Mouse (Mus musculus) stomach, embryonic 14.5 days (tissue): Measurements from ENCODE around the gene Kbtbd12. TPM values are rescaled to one million over a fixed set of nuclear protein-coding genes. Genes with fewer than 3 reads are reported as not detected.
A peak's percentile ranks its signal among the peaks of the same experiment; 100 is the strongest.

ENCODE experiments used
- ATAC-seq: fragments of 200-750 bp; cut with Nextera tagmentation; 2 replicates; pipeline ENCODE4 v1.8.0; 2017; ENCODE audit warnings: low read depth, moderate TSS enrichment; ENCODE audit not compliant: insufficient number of reproducible peaks, insufficient read depth, low FRiP score
- H3K27ac ChIP-seq: fragments of 300-500 bp; sonication (generic); 2 replicates; pipeline ENCODE4 v1.5.1; 2014; ENCODE audit warnings: mild to moderate bottlenecking, low read length, moderate library complexity, mixed read lengths
- H3K27me3 ChIP-seq: fragments of 300-500 bp; sonication (generic); 2 replicates; pipeline ENCODE4 v1.6.1; 2014; ENCODE audit warnings: low read length, control low read depth, mixed read lengths; ENCODE audit not compliant: control insufficient read depth, insufficient read depth
- H3K36me3 ChIP-seq: fragments of 300-500 bp; sonication (generic); 2 replicates; pipeline ENCODE4 v1.6.1; 2014; ENCODE audit warnings: mild to moderate bottlenecking, control low read depth, low read length, moderate library complexity, mixed read lengths; ENCODE audit not compliant: control insufficient read depth, insufficient read depth
- H3K4me1 ChIP-seq: fragments of 300-500 bp; sonication (generic); 2 replicates; pipeline ENCODE4 v1.6.1; 2014; ENCODE audit warnings: low read length, control low read depth, mixed read lengths; ENCODE audit not compliant: control insufficient read depth, insufficient read depth
- H3K4me2 ChIP-seq: fragments of 300-500 bp; sonication (generic); replicated peaks from 2 replicates; pipeline ENCODE4 v1.6.1; 2014; ENCODE audit warnings: low read depth, low read length, control low read depth
- H3K4me3 ChIP-seq: fragments of 300-500 bp; sonication (generic); 2 replicates; pipeline ENCODE4 v1.5.1; 2014; ENCODE audit warnings: low read depth, low read length, control low read depth
- H3K9ac ChIP-seq: fragments of 300-500 bp; sonication (generic); replicated peaks from 2 replicates; pipeline ENCODE4 v1.6.1; 2014; ENCODE audit warnings: low read depth, mild to moderate bottlenecking, control low read depth, low read length, moderate library complexity, mixed read lengths
- H3K9me3 ChIP-seq: fragments of 300-500 bp; sonication (generic); 2 replicates; pipeline ENCODE4 v1.6.1; 2016; ENCODE audit warnings: low read depth, low read length, control low read depth; ENCODE audit not compliant: control insufficient read depth
- WGBS: fragments of 180-500 bp; shearing (Covaris S2); extraction: QIAGEN DNeasy Blood & Tissue Kit; methylation state at CpG from one replicate; pipeline ENCODE4 v1.1.7; 2014; 5-methylcytosine and 5-hydroxymethylcytosine counted together
- polyA plus RNA-seq: library from polyadenylated mRNA; unstranded; fragments of >200 nt; fragmentation: Nextera tagmentation; extraction: Ambion mirVana; gene quantifications from 2 replicates; pipeline ENCODE4 v1.2.1, GENCODE M21; 2014

Gene Kbtbd12
- polyA plus RNA-seq = not detected in 2 replicates

DNA sequence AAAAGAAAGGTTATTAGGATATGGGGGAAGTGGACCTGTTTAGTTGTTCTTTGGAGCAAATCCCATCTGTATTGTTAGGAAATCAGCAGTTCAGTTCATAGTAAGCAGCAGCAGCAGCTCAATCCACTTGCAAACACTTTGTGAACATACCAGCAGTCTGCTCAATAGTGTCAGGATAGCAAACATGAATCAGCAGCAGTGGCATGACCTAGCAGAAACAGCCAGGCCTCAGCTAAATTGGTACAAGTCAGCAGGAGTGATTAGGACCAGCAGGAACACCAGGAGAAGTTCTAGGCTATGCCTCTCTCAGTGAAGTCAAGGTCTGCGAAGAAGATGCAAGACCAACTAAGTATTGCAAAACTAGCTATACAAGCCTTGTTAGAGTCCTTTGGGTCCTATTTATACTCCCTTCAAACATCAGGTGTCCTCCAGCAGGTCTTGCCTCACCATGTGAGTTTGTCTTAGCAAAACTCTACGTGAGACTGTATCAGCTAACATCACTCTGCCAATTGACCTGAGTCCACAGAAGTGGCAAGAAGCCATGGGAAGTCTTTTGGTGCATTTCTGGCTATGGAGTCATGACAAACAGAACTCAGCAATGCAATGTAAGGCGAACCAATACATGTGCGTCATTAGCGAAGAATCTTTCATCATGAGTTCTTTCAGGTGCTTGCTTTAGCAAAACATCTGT is at the start of gene Kbtbd12:
Gene Kbtbd12, minus strand, starts transcription at position 340 of the 691 bp plus-strand sequence.
- Histone ChIP-seq H3K9me3 (no peaks in the 10 kb centered on the region), H3K4me1 (peaks cover 3% of the 10 kb centered on the region; the same call in 1 of the 2 replicates), H3K9ac (no peak within 1 kb of the TSS), H3K27me3 (no peaks in the 10 kb centered on the region), H3K36me3 (no peaks in the 10 kb centered on the region), H3K4me3 (no peak within 1 kb of the TSS), H3K27ac (no peak within 1 kb of the TSS), H3K4me2 (no peak within 1 kb of the TSS)
- ATAC-seq = no peak
- WGBS = 95% methylated on average over 5 of the region's 5 CpGs

DNA sequence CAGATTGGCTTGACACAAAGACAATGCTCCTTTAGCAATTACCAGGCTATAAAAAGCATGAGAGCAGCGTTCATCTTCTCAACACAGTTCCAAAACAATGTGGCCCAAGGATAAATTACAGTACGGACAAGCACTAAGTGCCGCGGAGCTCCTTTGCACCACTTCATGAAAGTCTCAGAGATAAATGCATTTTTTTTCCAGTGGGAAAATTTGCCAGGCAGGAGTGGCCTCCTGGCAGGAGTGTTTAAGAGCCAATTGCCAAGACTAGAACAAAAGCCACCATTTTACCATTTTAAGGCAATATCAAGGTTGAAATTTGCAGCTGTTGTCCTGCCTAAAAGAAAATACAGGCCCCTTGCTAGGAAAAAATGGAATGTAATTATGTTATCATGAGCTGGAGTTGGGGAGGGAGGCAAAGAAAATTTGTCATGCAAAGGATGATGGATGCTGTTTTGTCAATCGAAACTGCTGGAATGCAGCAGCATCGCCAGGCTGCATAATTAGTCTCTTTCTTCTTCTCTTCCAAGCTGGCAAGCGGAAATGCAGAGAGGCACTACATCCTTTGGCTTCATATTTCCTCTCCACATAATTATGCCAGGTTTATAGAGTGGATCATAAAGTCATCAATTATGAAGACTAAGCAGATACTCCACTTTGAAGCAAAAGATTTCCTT is 45.8 kb upstream of the Kbtbd12 start:
- peak overlapping the region; percentile 34; the same call in 1 of the 2 replicates for H3K27ac ChIP-seq
- H3K9ac ChIP-seq = no peak overlapping the region
- H3K4me3 ChIP-seq = no peak overlapping the region
- no peak overlapping the region for H3K4me2 ChIP-seq
- 0 out of 2 replicates have a peak, but pooled peaks cover 4% of the 10 kb centered on the region for H3K9me3 ChIP-seq
- H3K27me3 ChIP-seq = no peaks in the 10 kb centered on the region
- ATAC-seq = no peak
- H3K36me3 ChIP-seq = no peaks in the 10 kb centered on the region
- 0 out of 2 replicates have a peak, but pooled peaks cover 14% of the 10 kb centered on the region for H3K4me1 ChIP-seq
- 27% methylated on average over 7 of the region's 7 CpGs for WGBS

DNA sequence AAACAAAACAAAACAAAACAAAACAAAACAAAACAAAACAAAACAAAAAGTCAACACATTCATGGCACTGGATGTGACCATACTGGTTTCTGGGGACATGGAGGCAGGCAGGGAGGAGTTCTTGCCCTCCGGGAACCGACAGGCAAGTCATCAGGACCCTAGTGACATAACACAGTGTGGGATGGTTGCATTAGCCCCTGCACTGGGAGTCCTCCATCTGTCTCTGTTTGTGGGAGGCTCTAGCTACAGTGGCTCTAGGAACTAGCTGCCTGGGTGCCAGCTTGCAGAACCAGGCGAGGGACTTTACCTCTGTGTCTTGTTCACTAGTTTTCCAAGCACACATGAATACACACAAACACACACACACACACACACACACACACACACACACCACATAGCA is 43.3 kb upstream of the Kbtbd12 start:
- Histone ChIP-seq H3K4me1 (0 out of 2 replicates have a peak, but pooled peaks cover 6% of the 10 kb centered on the region), H3K4me3 (no peak overlapping the region), H3K9ac (no peak overlapping the region), H3K36me3 (no peaks in the 10 kb centered on the region), H3K4me2 (no peak overlapping the region), H3K27me3 (no peaks in the 10 kb centered on the region), H3K9me3 (0 out of 2 replicates have a peak, but pooled peaks cover under 1% of the 10 kb centered on the region), H3K27ac (no peak overlapping the region)
- WGBS = 76% methylated on average over 3 of the region's 3 CpGs
- no peak for ATAC-seq

DNA sequence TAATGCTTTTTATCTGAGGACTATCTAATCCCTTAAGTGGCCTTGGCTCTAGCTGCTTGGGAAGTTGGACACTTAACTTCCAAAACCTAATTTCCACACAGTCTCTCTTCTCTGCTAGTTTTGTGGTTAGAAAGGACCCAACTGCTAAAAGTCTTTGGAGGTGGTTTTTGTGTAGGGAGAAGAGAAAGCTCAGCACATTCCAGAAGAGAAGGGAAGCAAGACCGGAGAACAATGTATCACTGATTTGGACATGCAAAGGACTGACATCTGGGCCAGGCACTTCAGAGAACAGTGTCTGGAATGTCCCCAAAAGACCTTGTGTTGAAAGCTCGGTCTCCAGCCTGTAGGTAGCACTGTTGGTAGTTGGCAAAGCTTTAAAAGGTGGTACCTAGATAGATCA is 40.0 kb upstream of the Kbtbd12 start:
- H3K4me1 ChIP-seq = no peaks in the 10 kb centered on the region
- ATAC-seq = no peak
- H3K4me3 ChIP-seq = no peak overlapping the region
- 51% methylated on average over 2 of the region's 2 CpGs for WGBS
- H3K36me3 ChIP-seq = no peaks in the 10 kb centered on the region
- no peaks in the 10 kb centered on the region for H3K9me3 ChIP-seq
- H3K27ac ChIP-seq = no peak overlapping the region
- H3K4me2 ChIP-seq = no peak overlapping the region
- no peak overlapping the region for H3K9ac ChIP-seq
- H3K27me3 ChIP-seq = no peaks in the 10 kb centered on the region

DNA sequence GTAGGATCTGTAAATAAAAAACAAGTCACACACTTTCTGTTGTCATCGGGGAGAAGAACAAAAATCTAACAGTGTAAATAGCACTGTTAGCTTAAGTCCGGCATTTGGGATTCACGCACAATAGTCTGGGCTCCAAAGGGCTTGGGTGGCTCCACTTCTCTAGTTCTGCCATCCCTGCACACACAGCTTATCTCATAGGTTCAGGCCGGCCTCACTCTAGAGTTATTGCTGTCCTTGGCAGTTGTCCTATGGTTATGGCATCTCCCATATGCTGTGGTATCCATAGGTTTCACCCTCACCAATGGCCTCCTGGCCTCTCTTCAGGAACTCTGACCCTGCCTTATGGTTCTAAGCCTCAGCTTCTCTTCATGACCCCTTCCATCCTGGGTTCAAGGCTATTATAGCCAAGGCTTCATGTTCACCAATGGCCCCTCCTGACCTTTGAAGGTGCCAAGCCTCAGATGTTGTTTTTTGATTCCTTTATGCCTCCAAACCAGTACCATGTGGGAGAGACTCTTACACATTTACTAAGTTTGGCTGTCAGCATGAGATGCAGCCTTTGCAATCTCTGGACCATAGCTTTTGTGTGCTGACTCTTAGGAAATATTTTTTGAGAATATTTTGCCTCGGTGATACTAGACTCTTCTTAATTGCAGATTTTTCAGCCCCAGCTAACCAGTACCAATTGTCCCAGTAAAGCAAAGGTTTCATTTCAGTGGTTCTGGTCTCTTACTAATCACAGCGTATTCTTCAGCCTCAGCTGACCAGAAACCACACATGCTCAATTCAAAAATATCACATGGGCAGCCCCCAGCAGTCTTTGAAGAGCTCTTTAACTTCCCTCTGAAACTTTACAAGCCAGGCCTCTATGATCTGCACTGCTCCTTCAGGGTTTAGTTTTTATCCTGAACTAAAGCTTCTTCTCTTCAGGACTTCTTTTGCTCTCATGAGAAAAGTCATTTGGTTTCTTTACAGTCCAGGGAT is 39.3 kb upstream of the Kbtbd12 start:
- no peaks in the 10 kb centered on the region for H3K9me3 ChIP-seq
- H3K27me3 ChIP-seq = no peaks in the 10 kb centered on the region
- H3K4me3 ChIP-seq = no peak overlapping the region
- no peak overlapping the region for H3K4me2 ChIP-seq
- ATAC-seq = no peak
- WGBS = 87% methylated on average over 6 of the region's 6 CpGs
- no peak overlapping the region for H3K9ac ChIP-seq
- no peaks in the 10 kb centered on the region for H3K36me3 ChIP-seq
- no peak overlapping the region for H3K27ac ChIP-seq
- H3K4me1 ChIP-seq = no peaks in the 10 kb centered on the region

DNA sequence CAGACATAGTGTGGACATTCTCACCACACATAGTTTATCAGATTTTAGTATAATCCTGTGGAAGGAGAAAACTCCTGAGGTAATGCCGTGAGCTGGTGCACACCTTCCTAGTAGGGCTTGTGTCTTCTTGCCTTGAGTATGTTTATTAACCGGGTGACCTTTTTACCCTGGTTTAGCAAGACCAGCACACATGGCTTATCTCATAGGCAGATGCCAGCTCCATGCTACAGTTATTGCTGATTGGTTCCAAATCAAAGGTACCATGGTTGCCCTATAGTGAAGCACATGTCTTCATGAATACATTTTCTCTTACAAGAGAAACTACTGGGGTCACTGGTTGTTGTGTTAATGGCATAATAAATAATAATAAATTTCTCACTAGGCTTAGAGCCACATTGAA is 38.1 kb upstream of the Kbtbd12 start:
- ATAC-seq = no peak
- Histone ChIP-seq H3K4me3 (no peak overlapping the region), H3K36me3 (no peaks in the 10 kb centered on the region), H3K27ac (no peak overlapping the region), H3K9me3 (no peaks in the 10 kb centered on the region), H3K9ac (no peak overlapping the region), H3K27me3 (no peaks in the 10 kb centered on the region), H3K4me1 (no peaks in the 10 kb centered on the region), H3K4me2 (no peak overlapping the region)
- 82% methylated on average over 2 of the region's 2 CpGs for whole genome bisulfite sequencing

DNA sequence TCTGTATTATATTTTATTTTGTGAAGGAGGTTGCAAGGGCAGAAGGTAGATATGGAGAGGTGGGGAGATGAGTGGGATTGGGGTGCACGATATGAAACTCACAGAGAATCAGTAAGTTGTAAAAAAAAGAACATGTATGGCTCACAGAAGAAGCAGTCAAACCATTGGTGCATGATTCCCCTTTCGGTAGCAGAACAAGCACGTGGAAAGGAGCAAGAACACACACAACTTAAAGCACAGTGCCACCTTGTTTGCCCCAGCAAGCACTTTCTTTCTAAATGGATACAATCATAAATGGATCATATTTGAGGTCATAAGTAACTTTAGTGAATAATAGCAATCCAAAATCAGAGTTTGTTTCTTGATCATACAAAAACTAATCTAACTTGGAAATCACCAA is 24.5 kb upstream of the Kbtbd12 start:
- Histone ChIP-seq H3K27me3 (no peaks in the 10 kb centered on the region), H3K9ac (no peak overlapping the region), H3K36me3 (no peaks in the 10 kb centered on the region), H3K4me2 (no peak overlapping the region), H3K9me3 (no peaks in the 10 kb centered on the region), H3K4me3 (no peak overlapping the region), H3K27ac (no peak overlapping the region), H3K4me1 (no peaks in the 10 kb centered on the region)
- ATAC-seq = no peak
- WGBS = 85% methylated on average over 3 of the region's 3 CpGs

DNA sequence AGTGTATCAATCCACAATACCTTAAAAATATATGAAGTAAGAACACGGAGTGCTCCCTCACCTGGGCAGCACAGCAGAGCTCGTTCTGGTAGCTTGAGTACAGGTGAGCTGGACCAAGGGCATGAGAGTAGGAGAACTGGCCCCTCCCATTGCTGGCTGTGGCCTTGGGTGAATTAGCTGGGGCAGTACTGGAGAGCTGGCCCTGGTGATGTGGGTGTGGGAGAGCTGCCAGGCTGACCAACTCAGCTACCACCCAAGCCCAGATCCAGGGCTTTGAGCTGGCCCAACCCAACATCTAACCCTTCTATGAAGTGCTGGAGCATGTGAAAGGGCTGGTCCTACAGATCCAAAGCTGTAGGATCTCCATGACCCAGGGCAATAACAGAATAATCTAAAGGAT is 23.9 kb upstream of the Kbtbd12 start:
- Histone ChIP-seq H3K9me3 (no peaks in the 10 kb centered on the region), H3K4me2 (no peak overlapping the region), H3K36me3 (no peaks in the 10 kb centered on the region), H3K4me3 (no peak overlapping the region), H3K4me1 (no peaks in the 10 kb centered on the region), H3K27ac (no peak overlapping the region), H3K9ac (no peak overlapping the region), H3K27me3 (no peaks in the 10 kb centered on the region)
- ATAC-seq = no peak
- WGBS = 81% methylated on average over 2 of the region's 2 CpGs
